Mouse (Mus musculus): ENCODE measurements around the gene Lrrc26.

DNA sequence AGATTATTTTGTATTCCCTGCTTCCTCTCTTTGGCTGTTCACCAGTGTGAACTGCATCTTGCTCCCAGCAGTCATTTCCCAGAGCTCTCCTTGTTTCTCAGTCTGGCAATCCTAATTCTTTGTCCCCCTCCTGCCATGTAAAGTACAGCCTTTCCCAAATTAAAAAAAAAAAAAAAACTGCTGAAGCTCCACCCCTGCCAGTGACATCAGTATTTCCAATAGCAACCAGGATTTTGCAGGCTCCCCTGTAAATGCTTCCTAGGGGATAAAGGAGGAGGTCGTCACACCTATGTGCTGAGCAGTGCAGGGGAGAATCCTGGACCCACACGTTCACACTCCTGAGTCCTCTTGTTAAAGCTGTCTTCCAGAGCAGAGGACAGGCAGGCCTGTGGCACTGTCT is 30.4 kb downstream of the Lrrc26 start:
- TF ChIP-seq EP300 (optimal IDR thresholded peaks at IDR 0.05) (no peak), CTCF (IDR thresholded peaks at IDR 0.05; ENCODE audit: low read depth) (no peak)
